ENCODE assay signal across 7 mouse cellular contexts in genomic region chr6:99665457-99666317, GRCm38 (mm10). TPM values are rescaled to one million over a fixed set of nuclear protein-coding genes. Genes with fewer than 3 reads are reported as not detected.
A peak's percentile ranks its signal among the peaks of the same experiment; 100 is the strongest.
DNase-seq lines count a peak whose midpoint lies in the region; ATAC-seq lines count a peak whose summit lies in the region.

No protein-coding gene starts in this region.

- no peaks in the 10 kb centered on the region for H3K9me3 ChIP-seq in embryonic facial prominence, embryonic 15.5 days (replicated peaks)
- H3K9me3 ChIP-seq in intestine, embryonic 15.5 days = no peaks in the 10 kb centered on the region
- no peaks in the 10 kb centered on the region for H3K9me3 ChIP-seq in midbrain, embryonic 16.5 days (replicated peaks; ENCODE audit: control insufficient read depth, low read length, poor library complexity, severe bottlenecking)

- WGBS in embryonic facial prominence, embryonic 15.5 days = 23% methylated on average over 16 of the region's 16 CpGs
- WGBS in intestine, embryonic 15.5 days = 23% methylated on average over 16 of the region's 16 CpGs
- 34% methylated on average over 16 of the region's 16 CpGs for WGBS in midbrain, embryonic 16.5 days

- H3K4me3 ChIP-seq in embryonic facial prominence, embryonic 15.5 days (replicated peaks) = peak overlapping the region; percentile 76
- peak overlapping the region; percentile 78 for H3K4me3 ChIP-seq in intestine, embryonic 15.5 days (replicated peaks)
- peak overlapping the region; percentile 70 for H3K4me3 ChIP-seq in midbrain, embryonic 16.5 days (ENCODE audit: low read depth, low read length)

- H3K36me3 ChIP-seq in embryonic facial prominence, embryonic 15.5 days = no peaks in the 10 kb centered on the region
- H3K36me3 ChIP-seq in intestine, embryonic 15.5 days = no peaks in the 10 kb centered on the region
- no peaks in the 10 kb centered on the region for H3K36me3 ChIP-seq in midbrain, embryonic 16.5 days (ENCODE audit: control insufficient read depth, insufficient read depth, low read length)

- peak; percentile 56 for DNase-seq in thymus, postnatal 25 days
- DNase-seq in thymus, adult 18-20 months = no peak
- DNase-seq in cerebellum, postnatal 4 days (ENCODE audit: low spot score in 2 of 2) = no peak
- no peak for DNase-seq in left cerebral cortex, adult 11 months (ENCODE audit: low spot score)

- H3K27ac ChIP-seq in embryonic facial prominence, embryonic 15.5 days (replicated peaks) = no peak overlapping the region
- H3K27ac ChIP-seq in intestine, embryonic 15.5 days = 0 out of 2 replicates have a peak overlapping the region, but pooled peaks have one; percentile 60
- H3K27ac ChIP-seq in midbrain, embryonic 16.5 days (ENCODE audit: low read length) = peak overlapping the region; percentile 68

- peak overlapping the region; percentile 76 for H3K9ac ChIP-seq in embryonic facial prominence, embryonic 15.5 days
- H3K9ac ChIP-seq in intestine, embryonic 15.5 days = peak overlapping the region; percentile 71
- peak overlapping the region; percentile 87 for H3K9ac ChIP-seq in midbrain, embryonic 16.5 days (ENCODE audit: low read depth, low read length)

- H3K4me1 ChIP-seq in embryonic facial prominence, embryonic 15.5 days = peaks cover 24% of the 10 kb centered on the region
- peaks cover 10% of the 10 kb centered on the region; the same call in 1 of the 2 replicates for H3K4me1 ChIP-seq in intestine, embryonic 15.5 days (replicated peaks)
- peaks cover 40% of the 10 kb centered on the region for H3K4me1 ChIP-seq in midbrain, embryonic 16.5 days (ENCODE audit: control insufficient read depth, insufficient read depth, low read length)

- no peaks in the 10 kb centered on the region for H3K27me3 ChIP-seq in embryonic facial prominence, embryonic 15.5 days
- no peaks in the 10 kb centered on the region for H3K27me3 ChIP-seq in intestine, embryonic 15.5 days (replicated peaks)
- no peaks in the 10 kb centered on the region for H3K27me3 ChIP-seq in midbrain, embryonic 16.5 days (ENCODE audit: control insufficient read depth, insufficient read depth, low read depth, low read length)

- no peak for ATAC-seq in embryonic facial prominence, embryonic 15.5 days (ENCODE audit: insufficient number of reproducible peaks, low FRiP score, low TSS enrichment, low read depth)
- no peak; the same call in 1 of the 2 replicates for ATAC-seq in intestine, embryonic 15.5 days
- no peak for ATAC-seq in midbrain, embryonic 16.5 days

- peak overlapping the region; percentile 95 for H3K4me2 ChIP-seq in embryonic facial prominence, embryonic 15.5 days (replicated peaks)
- H3K4me2 ChIP-seq in intestine, embryonic 15.5 days (replicated peaks) = peak overlapping the region; percentile 96
- peak overlapping the region; percentile 93 for H3K4me2 ChIP-seq in midbrain, embryonic 16.5 days (ENCODE audit: low read length)

RNA-seq across cellular contexts. Expression of gene Eif4e3, which starts 0.9 kb away (rescaled TPM):
- 14.9 and 16.1 TPM in 2 replicates for polyA plus RNA-seq in embryonic facial prominence, embryonic 15.5 days (2015; fragmentation: Nextera tagmentation; extraction: Ambion mirVana)
- 10.6 and 12.3 TPM in 2 replicates for polyA plus RNA-seq in intestine, embryonic 15.5 days (2015; fragmentation: Nextera tagmentation; extraction: Ambion mirVana)
- polyA plus RNA-seq in midbrain, embryonic 16.5 days (2015; fragmentation: Nextera tagmentation; extraction: Ambion mirVana) = 7.4 and 8.7 TPM in 2 replicates

RNA-seq across cellular contexts. Expression of gene Gm20696, which starts 0.9 kb away (rescaled TPM):
- polyA plus RNA-seq in embryonic facial prominence, embryonic 15.5 days (2015; fragmentation: Nextera tagmentation; extraction: Ambion mirVana) = 1.7 and 3.5 TPM in 2 replicates
- polyA plus RNA-seq in intestine, embryonic 15.5 days (2015; fragmentation: Nextera tagmentation; extraction: Ambion mirVana) = 2.7 and 3.8 TPM in 2 replicates
- 2.4 and 3.1 TPM in 2 replicates for polyA plus RNA-seq in midbrain, embryonic 16.5 days (2015; fragmentation: Nextera tagmentation; extraction: Ambion mirVana)

RNA-seq across cellular contexts. Expression of gene Gpr27, which starts 26.8 kb away (rescaled TPM):
- polyA plus RNA-seq in embryonic facial prominence, embryonic 15.5 days (2015; fragmentation: Nextera tagmentation; extraction: Ambion mirVana) = 7.0 and 7.5 TPM in 2 replicates
- 2.4 and 2.6 TPM in 2 replicates for polyA plus RNA-seq in intestine, embryonic 15.5 days (2015; fragmentation: Nextera tagmentation; extraction: Ambion mirVana)
- 20.6 and 20.8 TPM in 2 replicates for polyA plus RNA-seq in midbrain, embryonic 16.5 days (2015; fragmentation: Nextera tagmentation; extraction: Ambion mirVana)
